Mouse (Mus musculus) lung, postnatal 0 days (tissue): ENCODE measurements around the gene BC030499. TPM values are rescaled to one million over a fixed set of nuclear protein-coding genes. Genes with fewer than 3 reads are reported as not detected.

Source experiments
- ATAC-seq: fragments of 200-750 bp; cut with Nextera tagmentation; 2 replicates; pipeline ENCODE4 v1.8.0; 2017; ENCODE audit warnings: moderate library complexity
- DNase-seq: peaks from one replicate; pipeline ENCODE4 v3.0.0-alpha.2; 2016; ENCODE audit warnings: low spot score
- H3K27ac ChIP-seq: fragments of 300-500 bp; sonication (generic); 2 replicates; pipeline ENCODE4 v1.5.1; 2014; ENCODE audit warnings: antibody characterized with exemption, mild to moderate bottlenecking, low read length, mixed read lengths
- H3K27me3 ChIP-seq: fragments of 300-500 bp; sonication (generic); replicated peaks from 2 replicates; pipeline ENCODE4 v1.6.1; 2014; ENCODE audit warnings: low read length, mixed read lengths; ENCODE audit not compliant: insufficient read depth
- H3K36me3 ChIP-seq: fragments of 300-500 bp; sonication (generic); 2 replicates; pipeline ENCODE4 v1.6.1; 2014; ENCODE audit warnings: low read length, mixed read lengths; ENCODE audit not compliant: insufficient read depth
- H3K4me1 ChIP-seq: fragments of 300-500 bp; sonication (generic); 2 replicates; pipeline ENCODE4 v1.6.1; 2014; ENCODE audit warnings: antibody characterized with exemption, low read depth, low read length, mixed read lengths; ENCODE audit not compliant: insufficient read depth
- H3K4me2 ChIP-seq: fragments of 300-500 bp; sonication (generic); replicated peaks from 2 replicates; pipeline ENCODE4 v1.6.1; 2014; ENCODE audit warnings: low read depth, mild to moderate bottlenecking, low read length, moderate library complexity, mixed read lengths
- H3K4me3 ChIP-seq: fragments of 300-500 bp; sonication (generic); 2 replicates; pipeline ENCODE4 v1.5.1; 2014; ENCODE audit warnings: low read depth, low read length
- H3K9ac ChIP-seq: fragments of 300-500 bp; sonication (generic); replicated peaks from 2 replicates; pipeline ENCODE4 v1.6.1; 2014; ENCODE audit warnings: low read depth, mild to moderate bottlenecking
- H3K9me3 ChIP-seq: fragments of 300-500 bp; sonication (generic); 2 replicates; pipeline ENCODE4 v1.6.1; 2016; ENCODE audit warnings: low read length, mixed read lengths
- CTCF ChIP-seq: IDR thresholded peaks from 2 replicates; pipeline ENCODE4 v1.5.1; 2016; ENCODE audit warnings: antibody characterized with exemption, mild to moderate bottlenecking
- EP300 ChIP-seq: IDR thresholded peaks from 2 replicates; pipeline ENCODE4 v1.6.1; 2016; ENCODE audit warnings: antibody characterized with exemption, mild to moderate bottlenecking, control low read depth
- WGBS: fragments of 180-500 bp; shearing (Covaris S2); extraction: QIAGEN DNeasy Blood & Tissue Kit; methylation state at CpG from one replicate; pipeline ENCODE4 v1.1.7; 2014; 5-methylcytosine and 5-hydroxymethylcytosine counted together
- polyA plus RNA-seq: library from polyadenylated mRNA; unstranded; fragments of >200 nt; fragmentation: Nextera tagmentation; extraction: Ambion mirVana; gene quantifications from 2 replicates; pipeline ENCODE4 v1.2.1, GENCODE M21; 2015

BC030499 gene
- polyA plus RNA-seq, 1 experiment from 2014 or later, result not detected

DNA sequence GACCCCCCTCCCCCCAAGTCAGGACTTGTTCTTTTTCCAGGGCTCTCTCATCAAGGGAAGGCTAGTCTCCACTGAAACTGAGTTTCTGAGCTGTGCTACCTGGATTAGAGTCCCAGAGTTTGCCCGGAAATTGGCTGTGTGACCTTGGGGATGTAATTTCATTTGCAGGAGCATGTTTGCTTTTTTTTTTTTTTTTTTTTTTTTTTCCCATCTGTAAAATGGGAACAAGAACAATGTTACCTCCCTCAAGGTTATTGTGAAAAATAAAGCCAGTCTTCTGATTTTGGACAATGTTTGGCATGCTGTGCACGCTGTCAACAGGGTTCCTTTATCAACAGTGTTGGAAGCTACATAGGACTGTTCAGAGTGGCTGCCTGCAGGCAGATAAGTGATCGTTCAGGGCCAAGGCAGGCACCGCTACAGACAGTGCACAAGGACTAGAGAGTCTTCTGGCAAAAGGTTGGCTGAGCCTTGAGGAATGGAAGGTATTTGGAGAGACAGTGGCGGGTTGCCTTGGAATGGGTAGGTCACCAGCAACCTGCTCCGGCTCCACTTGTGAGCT, 53.8 kb downstream of the BC030499 start:
- ATAC-seq (no peak), DNase-seq (peak; percentile 18)
- H3K9ac ChIP-seq, result no peak overlapping the region
- H3K4me1 ChIP-seq, result peaks cover 19% of the 10 kb centered on the region; the same call in 1 of the 2 replicates
- H3K36me3 ChIP-seq, result no peaks in the 10 kb centered on the region
- no peak for TF ChIP-seq EP300
- no peak for TF ChIP-seq CTCF
- H3K4me2 ChIP-seq, result peak overlapping the region; percentile 98
- H3K27ac ChIP-seq, result peak overlapping the region; percentile 43; the same call in 1 of the 2 replicates
- H3K4me3 ChIP-seq, result peak overlapping the region; percentile 65
- WGBS, result 57% methylated on average over 6 of the region's 6 CpGs
- no peaks in the 10 kb centered on the region for H3K27me3 ChIP-seq
- no peaks in the 10 kb centered on the region for H3K9me3 ChIP-seq

DNA sequence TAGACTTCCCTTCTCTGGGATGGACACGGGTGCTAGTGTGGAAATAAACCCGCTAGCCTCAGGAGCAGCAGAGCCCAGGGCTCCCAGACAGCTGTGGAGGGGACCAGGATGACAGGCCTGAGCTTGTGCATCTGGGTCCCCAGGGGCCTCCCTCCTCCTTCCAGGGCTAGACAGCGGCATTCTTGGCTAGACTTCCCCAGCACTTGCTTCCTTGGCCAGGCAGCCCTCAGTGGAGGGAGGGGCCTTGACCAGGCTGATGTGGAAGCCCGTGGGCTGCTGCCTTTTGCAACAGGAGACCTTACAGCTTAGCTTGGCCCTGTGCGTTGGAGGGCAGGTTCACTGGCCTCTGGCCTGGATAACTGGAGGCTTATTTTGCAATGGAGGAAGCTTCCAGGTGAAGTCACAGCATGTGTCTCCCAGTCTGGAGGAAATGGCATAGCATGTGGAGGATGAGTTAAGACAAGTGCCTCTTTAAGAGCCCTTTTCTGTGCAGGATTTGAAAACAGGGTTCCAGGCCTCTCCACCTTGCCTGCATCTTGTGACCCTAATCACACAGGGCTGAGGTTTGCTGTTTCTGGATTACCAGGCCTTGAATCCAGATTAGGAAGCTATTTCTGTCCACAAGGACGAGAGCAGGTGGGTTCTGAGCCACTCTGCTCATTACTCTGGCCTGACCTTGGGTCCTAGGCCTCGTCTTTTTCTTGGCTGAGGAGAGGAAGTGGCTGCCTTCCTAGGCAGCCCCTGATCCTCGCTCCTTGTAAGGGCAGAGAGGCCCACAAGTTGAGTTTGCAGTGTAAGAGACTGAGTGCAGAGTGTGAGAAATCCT, 54.5 kb downstream of the BC030499 start:
- 34% methylated on average over 8 of the region's 8 CpGs for WGBS
- H3K27me3 ChIP-seq, result no peaks in the 10 kb centered on the region
- no peaks in the 10 kb centered on the region for H3K9me3 ChIP-seq
- H3K4me3 ChIP-seq, result no peak overlapping the region
- H3K9ac ChIP-seq, result no peak overlapping the region
- peak overlapping the region; percentile 43; the same call in 1 of the 2 replicates for H3K27ac ChIP-seq
- H3K4me1 ChIP-seq, result peaks cover 22% of the 10 kb centered on the region
- DNase-seq (peak; percentile 54), ATAC-seq (peak; percentile 7; the same call in 1 of the 2 replicates)
- TF ChIP-seq EP300 (no peak), CTCF (no peak)
- no peaks in the 10 kb centered on the region for H3K36me3 ChIP-seq
- H3K4me2 ChIP-seq, result peak overlapping the region; percentile 28

DNA sequence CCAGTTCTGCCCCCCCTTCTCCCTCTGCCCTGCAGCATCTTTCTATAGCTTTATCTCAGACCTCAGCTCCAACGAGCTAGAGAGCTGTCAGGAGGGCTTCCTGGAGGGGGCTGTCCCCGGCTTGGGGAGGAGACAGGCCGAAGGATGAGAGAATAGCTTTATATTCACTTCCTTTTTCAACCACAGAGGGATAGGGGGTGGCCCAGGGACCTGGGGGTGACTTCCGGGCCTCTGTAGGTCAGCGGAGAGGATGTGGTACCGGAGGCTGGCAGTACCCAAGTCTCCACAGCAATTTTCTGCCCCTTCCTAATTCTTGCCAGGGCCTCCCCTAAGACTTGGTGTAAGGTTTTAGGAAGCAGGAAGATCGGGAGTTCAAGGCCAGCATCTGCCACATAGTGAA, 55.2 kb downstream of the BC030499 start:
- no peak for ATAC-seq
- Histone ChIP-seq H3K4me2 (no peak overlapping the region), H3K4me1 (peaks cover 22% of the 10 kb centered on the region), H3K36me3 (no peaks in the 10 kb centered on the region), H3K9me3 (no peaks in the 10 kb centered on the region), H3K9ac (no peak overlapping the region), H3K27me3 (no peaks in the 10 kb centered on the region), H3K4me3 (no peak overlapping the region), H3K27ac (peak overlapping the region; percentile 43; the same call in 1 of the 2 replicates)
- TF ChIP-seq EP300, result no peak
- TF ChIP-seq CTCF, result no peak
- WGBS, result 62% methylated on average over 7 of the region's 7 CpGs
- DNase-seq, result peak; percentile 22

Other genes starting within 250 kb of the BC030499 start
- gene Eral1, start 210.5 kb upstream of the BC030499 start, polyA plus RNA-seq, result 14.8 and 17.7 TPM in 2 replicates
- 8.6 and 10.0 TPM in 2 replicates for gene Fam222b, start 196.2 kb upstream of the BC030499 start, polyA plus RNA-seq
- gene Traf4, start 125.3 kb upstream of the BC030499 start, polyA plus RNA-seq, result 33.0 and 33.9 TPM in 2 replicates
- 11.7 and 14.4 TPM in 2 replicates for gene Nek8, start 114.2 kb upstream of the BC030499 start, polyA plus RNA-seq
- 18.2 and 20.0 TPM in 2 replicates for gene Tlcd1, start 114.1 kb upstream of the BC030499 start, polyA plus RNA-seq
- 991 and 1,079 TPM in 2 replicates for gene Rpl23a, start 107.3 kb upstream of the BC030499 start, polyA plus RNA-seq
- gene Rab34, start 102.4 kb upstream of the BC030499 start, polyA plus RNA-seq, result 103 and 104 TPM in 2 replicates
- 8.1 and 11.2 TPM in 2 replicates for gene Proca1, start 97.4 kb upstream of the BC030499 start, polyA plus RNA-seq
- 96.2 and 109 TPM in 2 replicates for gene Sdf2, start 45.1 kb upstream of the BC030499 start, polyA plus RNA-seq
- 11.4 and 12.2 TPM in 2 replicates for gene Supt6, start 44.9 kb upstream of the BC030499 start, polyA plus RNA-seq
- 59.9 and 72.9 TPM in 2 replicates for gene 2610507B11Rik, start 29.1 kb upstream of the BC030499 start, polyA plus RNA-seq
- 1.4 and 2.5 TPM in 2 replicates for gene Spag5, start 10.7 kb downstream of the BC030499 start, polyA plus RNA-seq
- gene Aldoc, start 32.1 kb downstream of the BC030499 start, polyA plus RNA-seq, result 12.2 and 12.7 TPM in 2 replicates
- gene Pigs, start 37.6 kb downstream of the BC030499 start, polyA plus RNA-seq, result 47.2 and 49.2 TPM in 2 replicates
- 35.6 and 37.5 TPM in 2 replicates for gene Unc119, start 52.6 kb downstream of the BC030499 start, polyA plus RNA-seq
- not detected in 2 replicates for gene Foxn1, start 95.7 kb downstream of the BC030499 start, polyA plus RNA-seq
- gene Slc13a2, start 131.4 kb downstream of the BC030499 start, polyA plus RNA-seq, result 0.43 and 0.51 TPM in 2 replicates
- gene Slc46a1, start 174.9 kb downstream of the BC030499 start, polyA plus RNA-seq, result 10.6 and 11.9 TPM in 2 replicates
- 0.16 and 0.27 TPM in 2 replicates for gene Sarm1, start 206.9 kb downstream of the BC030499 start, polyA plus RNA-seq
- gene Vtn, start 208.2 kb downstream of the BC030499 start, polyA plus RNA-seq, result 10.1 and 11.3 TPM in 2 replicates
- not detected in 2 replicates for gene Sebox, start 212.6 kb downstream of the BC030499 start, polyA plus RNA-seq
- gene Tmem199, start 221.3 kb downstream of the BC030499 start, polyA plus RNA-seq, result 32.3 and 32.4 TPM in 2 replicates
- gene Poldip2, start 221.4 kb downstream of the BC030499 start, polyA plus RNA-seq, result 105 and 111 TPM in 2 replicates
- 93.3 and 96.6 TPM in 2 replicates for gene Tnfaip1, start 245.5 kb downstream of the BC030499 start, polyA plus RNA-seq
- 216 and 222 TPM in 2 replicates for gene Ift20, start 245.5 kb downstream of the BC030499 start, polyA plus RNA-seq